8 mouse cellular contexts compared by ENCODE assay signal in the genomic region with DNA sequence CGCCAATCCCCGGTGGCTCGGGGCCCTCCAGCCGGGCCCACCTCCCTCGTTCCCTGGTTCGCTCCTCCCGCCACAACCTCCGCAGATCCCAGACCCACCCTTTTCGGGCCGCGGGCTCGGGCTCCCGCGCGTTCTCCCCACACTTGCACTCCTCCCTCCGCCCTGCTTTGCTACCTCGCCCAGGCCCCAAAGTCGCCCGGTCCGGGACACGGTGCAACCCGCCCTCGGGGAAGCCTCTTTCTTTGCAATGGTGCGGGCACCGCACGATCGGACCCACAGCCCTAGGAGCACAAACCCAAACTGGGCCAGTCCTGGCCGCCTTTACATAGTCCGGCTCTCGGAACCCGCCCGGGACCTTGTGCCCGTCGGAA. TPM values are rescaled to one million over a fixed set of nuclear protein-coding genes. Genes with fewer than 3 reads are reported as not detected.
DNase-seq lines count a peak whose midpoint lies in the region; ATAC-seq and TF ChIP-seq lines count a peak whose summit lies in the region.

No protein-coding gene starts in this region.

- no peaks in the 10 kb centered on the region for H3K4me1 ChIP-seq in brown adipose tissue, adult 24 weeks (ENCODE audit: control insufficient read depth, insufficient read depth, insufficient read length, low read length)
- no peaks in the 10 kb centered on the region for H3K4me1 ChIP-seq in hindbrain, postnatal 0 days (ENCODE audit: insufficient read depth, low read length)
- peaks cover 47% of the 10 kb centered on the region for H3K4me1 ChIP-seq in liver, embryonic 15.5 days (replicated peaks)

- ATAC-seq in hindbrain, postnatal 0 days, result peak; percentile 63
- ATAC-seq in liver, embryonic 15.5 days (ENCODE audit: insufficient read depth), result peak; percentile 72

- no peak for TF ChIP-seq CTCF in left cerebral cortex, adult 2 months (IDR thresholded peaks at IDR 0.05)
- TF ChIP-seq CTCF in hindbrain, postnatal 0 days (IDR thresholded peaks at IDR 0.05; ENCODE audit: low read depth), result no peak

- peak overlapping the region; percentile 30; the same call in 1 of the 2 replicates for H3K9ac ChIP-seq in hindbrain, postnatal 0 days (replicated peaks; ENCODE audit: low read length)
- H3K9ac ChIP-seq in liver, embryonic 15.5 days, result peak overlapping the region; percentile 66

- H3K36me3 ChIP-seq in hindbrain, postnatal 0 days (ENCODE audit: insufficient read depth, low read length), result 0 out of 2 replicates have a peak, but pooled peaks cover 4% of the 10 kb centered on the region
- H3K36me3 ChIP-seq in liver, embryonic 15.5 days (replicated peaks), result peaks cover 11% of the 10 kb centered on the region; the same call in 1 of the 2 replicates

- DNase-seq in left cerebral cortex, adult 2 months (ENCODE audit: extremely low spot score in 1 of 2, low spot score in 2 of 2), result peak in 1 of 2 experiments; percentile 24
- DNase-seq in left cerebral cortex, postnatal 25 days (ENCODE audit: low spot score in 2 of 2), result no peak
- DNase-seq in forelimb bud, embryonic 11.5 days (ENCODE audit: low read depth, low spot score), result peak; percentile 48
- no peak for DNase-seq in hindbrain, postnatal 0 days (ENCODE audit: low spot score)
- DNase-seq in ovary, postnatal 14 days (ENCODE audit: low spot score), result peak; percentile 42
- DNase-seq in embryo, embryonic 9.5 days (ENCODE audit: extremely low spot score), result no peak

- peak overlapping the region; percentile 64 for H3K4me2 ChIP-seq in hindbrain, postnatal 0 days (ENCODE audit: low read depth, low read length)
- H3K4me2 ChIP-seq in liver, embryonic 15.5 days, result peak overlapping the region; percentile 82

- intact Hi-C loops in left cerebral cortex, adult 2 months (cut with DNase I), result loop anchor here (1.0 kb wide), 1 partner anchor 58 kb away; no protein-coding TSS in a partner anchor
- intact Hi-C loops in left cerebral cortex, postnatal 25 days (cut with DNase I), result loop anchor here (1.0 kb wide), 1 partner anchor 58 kb away; no protein-coding TSS in a partner anchor

- 22% methylated on average over 24 of the region's 34 CpGs for WGBS in hindbrain, postnatal 0 days
- 6% methylated on average over 29 of the region's 34 CpGs for WGBS in liver, embryonic 15.5 days (ENCODE audit: insufficient replicate concordance)

- peak overlapping the region; percentile 66 for H3K27ac ChIP-seq in left cerebral cortex, adult 2 months
- peak overlapping the region; percentile 23; the same call in 1 of the 2 replicates for H3K27ac ChIP-seq in brown adipose tissue, adult 24 weeks (replicated peaks; ENCODE audit: low read depth, low read length)
- H3K27ac ChIP-seq in hindbrain, postnatal 0 days, result peak overlapping the region; percentile 58; the same call in 1 of the 2 replicates
- peak overlapping the region; percentile 97 for H3K27ac ChIP-seq in liver, embryonic 15.5 days (replicated peaks)

- H3K9me3 ChIP-seq in hindbrain, postnatal 0 days (ENCODE audit: low read length), result no peaks in the 10 kb centered on the region
- H3K9me3 ChIP-seq in liver, embryonic 15.5 days (replicated peaks), result no peaks in the 10 kb centered on the region

- no peaks in the 10 kb centered on the region for H3K27me3 ChIP-seq in hindbrain, postnatal 0 days (ENCODE audit: insufficient read depth, low read length)
- no peaks in the 10 kb centered on the region; the same call in 1 of the 2 replicates for H3K27me3 ChIP-seq in liver, embryonic 15.5 days

- peak overlapping the region; percentile 40 for H3K4me3 ChIP-seq in left cerebral cortex, adult 2 months
- H3K4me3 ChIP-seq in brown adipose tissue, adult 24 weeks (ENCODE audit: insufficient read depth, low read depth, low read length), result peak overlapping the region; percentile 64
- H3K4me3 ChIP-seq in hindbrain, postnatal 0 days (ENCODE audit: low read length), result peak overlapping the region; percentile 48
- peak overlapping the region; percentile 63 for H3K4me3 ChIP-seq in liver, embryonic 15.5 days (replicated peaks)

RNA-seq across cellular contexts. Expression of gene Utp14a, which starts 29.0 kb away (rescaled TPM):
- total RNA-seq in left cerebral cortex, adult 2 months (2021), result 10 to 100 TPM; 15.5 to 19.2 TPM
- total RNA-seq in left cerebral cortex, postnatal 25 days (2021), result 10 to 100 TPM; 13.4 to 14.9 TPM
- 5.1 and 5.6 TPM in 2 replicates for polyA plus RNA-seq in brown adipose tissue, adult 24 weeks (2012; ENCODE audit: insufficient read depth, insufficient read length, missing spikeins)
- 2.8 and 5.8 TPM in 2 replicates for total RNA-seq in hindbrain, postnatal 0 days (2014; rRNA removed)
- 12.7 and 13.8 TPM in 2 replicates for polyA plus RNA-seq in hindbrain, postnatal 0 days (2015; fragmentation: Nextera tagmentation; extraction: Ambion mirVana)
- 6.8 and 8.1 TPM in 2 replicates for polyA plus RNA-seq in liver, embryonic 15.5 days (2015; fragmentation: Nextera tagmentation; extraction: Ambion mirVana)

RNA-seq across cellular contexts. Expression of gene Bcorl1, which starts 55.5 kb away (rescaled TPM):
- total RNA-seq in left cerebral cortex, adult 2 months (2021), result 10 to 100 TPM; 20.3 to 20.4 TPM
- total RNA-seq in left cerebral cortex, postnatal 25 days (2021), result 10 to 100 TPM; 16.6 to 19.4 TPM
- 4.0 and 8.8 TPM in 2 replicates for polyA plus RNA-seq in brown adipose tissue, adult 24 weeks (2012; ENCODE audit: insufficient read depth, insufficient read length, missing spikeins)
- total RNA-seq in hindbrain, postnatal 0 days (2014; rRNA removed), result 7.8 and 8.5 TPM in 2 replicates
- polyA plus RNA-seq in hindbrain, postnatal 0 days (2015; fragmentation: Nextera tagmentation; extraction: Ambion mirVana), result 3.3 and 4.0 TPM in 2 replicates
- polyA plus RNA-seq in liver, embryonic 15.5 days (2015; fragmentation: Nextera tagmentation; extraction: Ambion mirVana), result 3.6 and 3.7 TPM in 2 replicates

Comparison
In these comparisons a context has a peak if more than half of its experiments do, and no peak if none do; other contexts are left out.
1. DNase-seq: peak in forelimb bud, embryonic 11.5 days (single experiment) and ovary, postnatal 14 days (single experiment); none in left cerebral cortex, postnatal 25 days (0 of 2), hindbrain, postnatal 0 days (single experiment) and embryo, embryonic 9.5 days (single experiment).
2. H3K27ac ChIP-seq: peak in every context shown above with its lines; median percentile 97 in liver, embryonic 15.5 days; 66 in left cerebral cortex, adult 2 months; 58 in hindbrain, postnatal 0 days; 23 in brown adipose tissue, adult 24 weeks.
3. Peak in every context shown above with its lines, with median percentiles within 50 percentile points of each other: H3K4me3 ChIP-seq.